Mouse (Mus musculus) urinary bladder, adult 2 months (tissue): ENCODE results near the gene Stx11. TPM values are rescaled to one million over a fixed set of nuclear protein-coding genes. Genes with fewer than 3 reads are reported as not detected.

Source experiments
- DNase-seq: peaks from one replicate; pipeline ENCODE4 v3.0.0; 2022; ENCODE audit warnings: low spot score
- polyA plus RNA-seq: library from polyadenylated mRNA; depleted of rRNA; stranded (reverse); fragments of >200 nt; gene quantifications from 2 replicates; pipeline ENCODE4 v1.2.3, GENCODE M21; 2012; rRNA removed

Gene Stx11
- polyA plus RNA-seq = 10.3 and 12.3 TPM in 2 replicates

DNA sequence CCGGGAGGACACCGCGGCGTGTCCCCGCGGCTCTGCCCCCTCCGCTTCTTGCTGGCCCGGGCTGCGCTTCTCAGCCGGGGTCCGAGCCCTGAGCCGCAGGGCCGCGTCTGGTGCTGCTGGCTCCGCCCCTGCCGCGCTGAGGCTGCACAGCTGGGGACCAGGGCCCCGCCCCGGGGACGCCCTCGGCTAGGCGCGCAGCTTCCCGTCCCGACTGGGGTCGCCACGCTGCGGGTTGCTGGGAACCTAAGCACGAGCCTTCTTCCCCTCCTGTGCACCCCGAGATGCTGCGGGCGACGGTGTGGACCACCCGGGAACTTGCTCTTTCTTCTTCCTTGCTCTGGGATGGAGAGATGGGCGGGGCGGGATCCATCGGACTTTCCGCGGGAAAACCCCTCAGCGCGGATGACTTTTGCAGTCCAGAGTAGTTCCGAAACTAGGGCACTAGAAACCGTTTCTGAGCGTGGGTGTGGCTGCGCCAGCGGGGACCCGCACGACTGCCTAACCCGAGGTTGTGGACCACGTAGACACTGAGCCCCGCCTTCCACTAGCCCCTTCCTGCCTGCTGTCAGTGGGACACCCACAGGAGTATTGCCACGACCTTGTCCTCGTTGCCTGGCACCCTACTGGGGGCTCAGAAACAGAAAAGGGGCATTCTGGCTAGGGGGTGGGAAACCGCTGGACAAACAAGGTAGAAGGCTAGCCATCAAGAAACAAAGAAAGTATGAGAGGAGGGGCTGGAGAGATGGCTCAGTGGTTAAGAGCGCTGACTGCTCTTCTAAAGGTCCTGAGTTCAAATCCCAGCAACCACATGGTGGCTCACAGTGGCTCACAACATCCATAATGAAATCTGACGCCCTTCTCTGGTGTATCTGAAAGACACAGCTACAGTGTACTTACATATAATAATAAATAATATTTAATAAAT lies at the start of gene Stx11:
TSS of gene Stx11 (minus strand) at position 148 of the 925 bp plus-strand sequence.
- peak; percentile 42 for DNase-seq

GRCm38 (mm10) chr10:13008737-13009121 lies 44.6 kb upstream of the Stx11 start:
- no peak for DNase-seq

DNA sequence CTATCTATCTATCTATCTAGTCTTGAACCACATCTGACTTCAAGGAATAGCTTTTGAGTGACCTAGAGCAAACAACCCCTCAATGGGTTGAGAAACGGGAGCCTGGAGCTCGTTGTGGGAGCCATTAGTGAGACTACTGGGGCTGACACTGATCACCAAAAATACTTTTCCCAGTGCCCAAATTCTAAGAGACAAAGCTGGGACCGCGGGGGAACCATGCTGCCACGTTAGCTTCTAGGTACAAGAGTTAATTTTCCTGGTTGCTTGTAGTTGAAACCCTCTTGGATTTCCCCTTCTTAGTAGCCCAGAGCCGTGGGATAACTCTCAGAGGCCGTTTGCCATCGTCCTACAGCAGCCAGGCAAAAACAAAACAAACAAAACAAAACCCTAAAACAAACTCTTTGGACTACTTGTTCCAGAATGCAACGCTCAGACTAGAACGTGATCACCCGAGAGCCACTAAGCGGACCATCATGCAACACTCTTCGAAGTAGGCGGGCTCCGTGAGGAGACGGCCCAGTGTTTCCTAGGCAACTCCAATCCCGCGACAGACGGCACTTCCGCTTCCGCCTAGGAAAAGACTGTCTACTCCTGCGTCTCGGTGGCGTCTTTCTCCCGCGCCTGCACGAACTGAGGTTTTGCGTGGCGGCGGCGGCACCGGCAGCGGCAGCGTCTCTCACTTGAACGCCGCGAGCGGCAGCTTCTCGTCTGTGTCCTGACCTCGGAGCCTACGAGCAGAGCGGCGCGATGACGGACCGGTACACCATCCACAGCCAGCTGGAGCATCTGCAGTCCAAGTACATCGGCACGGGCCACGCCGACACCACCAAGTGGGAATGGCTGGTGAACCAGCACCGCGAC lies 44.0 kb upstream of the Stx11 start:
- peak; percentile 87 for DNase-seq

GRCm38 (mm10) chr10:13005043-13005442 lies 40.9 kb upstream of the Stx11 start, which contains the start of gene Sf3b5:
TSS of gene Sf3b5 (plus strand) at chr10:13005343.
- DNase-seq = no peak

- peak; percentile 37 for DNase-seq
These were observed 32.8 kb upstream of the Stx11 start for GRCm38 (mm10) chr10:12996736-12997477.

- DNase-seq = no peak
These were observed 29.4 kb upstream of the Stx11 start for GRCm38 (mm10) chr10:12993411-12994039.

DNA sequence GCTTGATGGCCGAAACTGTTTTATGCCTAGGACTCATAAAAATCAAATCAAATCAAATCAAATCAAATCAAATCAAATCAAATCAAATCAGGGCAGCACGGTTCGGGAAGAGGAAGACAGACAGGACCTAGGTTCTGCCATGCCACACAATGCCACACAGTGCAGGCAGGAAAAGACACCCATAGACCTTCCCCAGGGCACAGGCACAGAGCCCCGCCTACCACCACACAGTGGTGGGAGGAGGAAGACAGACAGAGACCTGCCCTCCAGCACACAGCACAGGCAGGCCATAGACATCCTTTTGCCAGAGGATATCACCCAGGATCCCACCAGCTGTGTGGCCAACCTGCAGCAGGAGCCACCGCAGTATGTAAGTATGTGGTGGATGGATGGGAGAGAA lies 27.9 kb upstream of the Stx11 start:
- DNase-seq = no peak

DNA sequence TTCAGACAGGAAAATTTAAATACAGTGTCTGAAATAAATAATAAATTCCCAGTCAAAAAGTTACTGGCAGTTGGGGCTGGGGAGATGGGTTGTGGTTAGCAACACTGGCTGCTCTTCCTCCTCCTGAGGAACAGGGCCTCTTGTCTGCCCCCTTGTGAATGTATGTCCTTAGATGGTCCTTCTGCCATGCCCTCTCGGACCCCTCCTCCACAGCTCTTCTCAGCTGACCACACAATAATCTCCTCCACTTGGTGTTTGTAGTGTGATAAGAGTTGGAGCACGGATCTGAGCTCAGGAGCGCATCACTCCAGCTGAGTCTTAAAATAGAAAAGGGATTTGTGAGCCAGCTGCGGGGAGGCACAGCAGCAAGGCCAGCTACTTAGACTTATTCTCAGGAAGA lies 22.8 kb upstream of the Stx11 start:
- DNase-seq = no peak

DNA sequence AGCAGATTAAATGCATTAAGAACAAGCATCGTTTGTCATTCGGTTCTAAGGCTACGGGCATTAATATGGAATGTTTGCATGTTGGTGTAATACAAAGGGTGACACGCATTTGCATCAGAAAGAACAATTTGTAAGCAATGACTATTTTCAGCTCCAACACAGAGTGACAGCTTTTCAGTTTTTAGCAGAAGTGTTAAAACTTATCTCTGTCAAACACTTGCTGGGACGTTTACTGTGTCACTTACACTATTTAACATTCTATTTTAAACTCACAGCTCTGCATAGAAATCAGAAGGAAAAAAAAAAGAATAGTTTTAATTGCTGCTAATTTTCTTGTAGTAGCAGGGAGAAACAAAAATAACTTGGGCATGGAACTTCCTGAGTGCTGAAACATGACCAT lies 22.4 kb upstream of the Stx11 start:
- DNase-seq = no peak

- no peak for DNase-seq
These were observed 20.9 kb upstream of the Stx11 start for GRCm38 (mm10) chr10:12985028-12985427.

- DNase-seq = no peak
These were observed 19.4 kb upstream of the Stx11 start for GRCm38 (mm10) chr10:12983516-12983915.

DNA sequence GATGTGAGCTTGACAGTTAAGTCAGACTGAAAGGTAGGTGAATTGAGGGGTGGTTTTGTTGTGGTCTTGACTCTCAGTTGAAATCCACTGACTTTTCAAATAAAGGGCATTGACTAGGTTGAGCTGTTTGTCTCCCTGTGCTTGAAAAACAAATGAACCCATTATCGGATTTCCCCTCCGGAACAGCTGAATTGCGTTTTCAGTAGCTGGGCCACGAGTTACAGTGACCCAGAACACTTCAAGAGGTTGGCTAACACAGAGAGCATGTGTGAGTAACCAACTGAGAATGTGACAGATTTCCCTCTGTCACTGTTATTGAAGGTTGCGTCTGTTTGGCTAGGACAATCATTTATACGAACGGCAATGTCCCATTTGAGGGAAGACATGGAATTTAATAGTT lies 17.0 kb upstream of the Stx11 start:
- no peak for DNase-seq

- DNase-seq = no peak
These were observed 13.7 kb upstream of the Stx11 start for GRCm38 (mm10) chr10:12977787-12978212.

- no peak for DNase-seq
These were observed 12.5 kb upstream of the Stx11 start for GRCm38 (mm10) chr10:12976552-12976951.

DNA sequence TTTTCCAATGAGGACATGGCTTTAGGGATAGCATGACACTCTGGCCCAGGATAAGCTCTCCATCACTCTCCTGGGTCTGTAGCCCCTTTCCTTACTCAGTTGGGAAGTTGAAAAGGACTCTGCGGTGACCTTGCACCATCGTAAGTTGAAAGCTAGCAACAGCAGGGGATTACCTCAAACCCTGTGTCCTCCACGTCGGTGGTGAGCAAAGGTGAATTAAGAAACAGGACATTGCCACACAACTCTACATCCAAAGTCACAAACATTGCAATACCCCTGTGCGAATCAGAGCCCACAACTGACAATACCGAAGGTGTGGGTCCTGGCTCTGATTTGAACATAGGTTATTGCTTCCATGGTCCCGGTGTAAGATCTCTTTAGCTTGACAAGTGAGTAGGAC lies 11.9 kb upstream of the Stx11 start:
- DNase-seq = no peak

DNA sequence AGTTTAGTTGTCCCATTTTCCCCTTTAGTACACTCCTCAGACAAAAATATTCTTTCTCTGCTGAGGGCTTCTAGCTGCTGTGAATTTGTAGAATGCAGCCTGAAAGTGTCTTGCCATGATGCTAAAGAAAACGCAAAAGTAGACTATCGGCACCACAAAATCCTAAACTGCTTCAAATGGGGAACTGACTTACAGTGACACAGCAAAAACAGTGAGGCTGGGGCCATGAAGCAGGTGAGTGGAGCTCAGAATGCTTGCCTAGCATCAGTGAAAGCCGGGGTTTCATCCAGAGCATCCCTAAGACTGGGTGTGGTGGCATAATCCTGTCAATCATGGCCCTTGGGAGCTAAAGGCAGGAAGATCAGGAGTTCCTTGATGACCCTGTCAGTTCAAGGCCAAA lies 11.4 kb upstream of the Stx11 start:
- DNase-seq = no peak

- DNase-seq = no peak
These were observed 10.5 kb upstream of the Stx11 start for GRCm38 (mm10) chr10:12974572-12974971.

- DNase-seq = no peak
These were observed 1.6 kb upstream of the Stx11 start for GRCm38 (mm10) chr10:12965669-12966180.

GRCm38 (mm10) chr10:12963362-12964147 lies 543 bp downstream of the Stx11 start:
- DNase-seq = no peak

DNA sequence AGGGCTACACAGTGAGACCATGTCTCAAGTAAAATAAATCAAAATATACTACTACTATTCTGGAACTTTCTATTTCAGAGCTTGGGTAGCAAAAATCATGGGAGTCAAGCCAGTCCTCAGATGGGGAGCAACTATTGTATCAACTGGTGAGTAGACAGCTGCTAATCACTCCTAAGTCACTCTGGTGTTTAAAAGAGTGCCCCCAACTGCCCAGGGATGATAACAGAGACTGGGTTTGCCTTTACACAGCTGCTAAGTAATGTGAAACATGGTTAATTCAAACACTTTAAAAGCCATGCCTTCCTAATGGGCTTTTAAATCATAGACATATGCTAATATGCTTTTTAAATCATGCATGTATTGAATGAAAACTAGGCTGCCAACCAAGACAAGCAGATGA lies 1.9 kb downstream of the Stx11 start:
- DNase-seq = no peak
